Mouse (Mus musculus): ENCODE measurements around the gene H2al1g.
"Not testable (repeated sequence)": the region's sequence is repeated elsewhere in the genome, so short reads cannot be mapped to it uniquely, and the experiment has no call there.

Gene H2al1g

DNA sequence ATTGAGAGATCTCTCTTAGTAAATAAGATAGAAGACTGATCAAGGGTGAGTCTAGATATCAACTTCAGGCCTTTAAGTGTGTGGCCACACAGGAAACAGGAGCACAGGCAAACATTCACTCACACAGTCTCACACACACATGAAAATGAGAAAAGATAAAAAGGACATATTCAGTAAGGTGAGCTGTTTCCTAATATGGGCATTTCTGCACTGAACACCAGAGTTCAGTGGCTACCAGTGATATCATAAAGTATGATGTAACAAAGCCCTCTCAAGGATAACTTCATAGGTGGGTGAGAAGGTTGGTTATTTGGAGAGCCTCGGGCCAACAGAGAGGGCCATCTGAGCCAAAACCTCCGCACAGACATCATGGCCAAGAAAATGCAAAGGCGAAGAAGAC, at the start of gene H2al1g:
H2al1g (plus strand) TSS at position 301 of the 400 bp plus-strand sequence.
- DNase-seq (ENCODE audit: low spot score): not testable (repeated sequence)

GRCm38 (mm10) chrX:11269074-11269473, 49.0 kb upstream of the H2al1g start:
- DNase-seq (ENCODE audit: low spot score): peak; percentile 54

DNA sequence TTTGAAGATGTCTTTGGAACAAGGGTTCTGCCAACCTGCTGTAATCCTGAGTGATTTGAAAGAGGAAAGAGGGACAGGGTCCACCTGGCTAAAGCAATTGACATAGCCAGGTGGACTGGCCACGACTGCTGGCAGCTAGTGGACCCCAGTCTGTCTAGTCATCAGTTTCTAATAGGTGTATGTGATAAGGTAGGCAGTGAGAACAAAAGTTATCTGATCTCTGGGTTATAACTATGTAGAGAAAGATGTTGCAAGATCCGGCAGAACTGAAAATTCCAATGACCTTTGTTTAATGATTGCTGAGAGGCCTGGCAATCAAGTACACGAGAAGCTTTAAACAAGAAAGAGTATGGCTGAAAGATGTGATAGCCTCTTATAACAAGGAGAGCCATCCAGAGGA, 44.9 kb upstream of the H2al1g start:
- no peak for DNase-seq (ENCODE audit: low spot score)

DNA sequence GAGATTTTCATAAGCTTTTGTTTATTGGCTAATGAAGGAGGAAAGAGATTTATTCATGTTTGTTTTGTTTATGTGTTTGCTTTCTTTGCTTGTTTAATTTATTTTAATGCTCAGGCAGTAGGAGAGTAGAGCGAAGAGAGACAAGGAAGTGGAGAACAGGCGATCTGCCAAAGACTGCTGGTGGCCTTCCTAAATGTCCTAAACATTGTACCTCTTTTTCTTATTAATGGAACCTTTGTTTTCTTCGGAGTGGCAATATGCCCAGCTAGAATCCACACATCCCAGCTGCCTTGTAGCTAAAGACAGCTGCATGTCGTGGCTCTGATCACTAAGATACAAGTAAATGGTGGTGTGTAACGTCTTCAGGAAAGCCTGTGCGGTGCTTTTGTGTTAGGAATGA, 41.0 kb upstream of the H2al1g start:
- DNase-seq (ENCODE audit: low spot score): no peak

DNA sequence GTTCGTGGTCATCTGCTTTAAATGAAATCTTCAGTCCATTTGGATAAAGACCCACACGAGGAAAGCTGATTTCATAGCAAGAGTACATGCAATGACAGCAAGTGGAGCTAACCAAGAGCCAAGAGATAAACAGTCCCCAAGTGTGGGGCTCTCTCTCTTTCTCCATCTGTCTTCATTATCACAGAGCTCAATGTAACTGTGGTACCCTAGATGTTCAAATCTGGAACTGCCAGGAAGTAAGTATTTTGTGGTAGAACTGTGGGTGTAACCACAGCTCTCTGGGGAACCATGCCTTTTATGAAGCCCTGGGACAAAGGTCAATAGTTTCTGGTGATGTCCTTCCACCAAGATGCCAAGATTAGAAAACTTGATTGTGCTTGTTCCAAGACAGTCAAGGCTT, 37.3 kb upstream of the H2al1g start:
- no peak for DNase-seq (ENCODE audit: low spot score)

- DNase-seq (ENCODE audit: low spot score): no peak
Observed at GRCm38 (mm10) chrX:11288306-11288882, 29.7 kb upstream of the H2al1g start.

GRCm38 (mm10) chrX:11289244-11289643, 28.8 kb upstream of the H2al1g start:
- DNase-seq (ENCODE audit: low spot score): no peak

DNA sequence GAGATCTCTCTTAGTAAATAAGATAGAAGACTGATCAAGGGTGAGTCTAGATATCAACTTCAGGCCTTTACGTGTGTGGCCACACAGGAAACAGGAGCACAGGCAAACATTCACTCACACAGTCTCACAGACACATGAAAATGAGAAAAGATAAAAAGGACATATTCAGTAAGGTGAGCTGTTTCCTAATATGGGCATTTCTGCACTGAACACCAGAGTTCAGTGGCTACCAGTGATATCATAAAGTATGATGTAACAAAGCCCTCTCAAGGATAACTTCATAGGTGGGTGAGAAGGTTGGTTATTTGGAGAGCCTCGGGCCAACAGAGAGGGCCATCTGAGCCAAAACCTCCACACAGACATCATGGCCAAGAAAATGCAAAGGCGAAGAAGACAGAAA, 19.1 kb upstream of the H2al1g start, which contains the start of gene H2al1a:
H2al1a (plus strand) TSS at position 301 of the 400 bp plus-strand sequence.
- not testable (repeated sequence) for DNase-seq (ENCODE audit: low spot score)

DNA sequence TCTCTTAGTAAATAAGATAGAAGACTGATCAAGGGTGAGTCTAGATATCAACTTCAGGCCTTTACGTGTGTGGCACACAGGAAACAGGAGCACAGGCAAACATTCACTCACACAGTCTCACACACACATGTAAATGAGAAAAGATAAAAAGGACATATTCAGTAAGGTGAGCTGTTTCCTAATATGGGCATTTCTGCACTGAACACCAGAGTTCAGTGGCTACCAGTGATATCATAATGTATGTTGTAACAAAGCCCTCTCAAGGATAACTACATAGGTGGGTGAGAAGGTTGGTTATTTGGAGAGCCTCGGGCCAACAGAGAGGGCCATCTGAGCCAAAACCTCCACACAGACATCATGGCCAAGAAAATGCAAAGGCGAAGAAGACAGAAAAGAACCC, 15.9 kb upstream of the H2al1g start, which contains the start of gene H2al1b:
H2al1b (plus strand) TSS at position 301 of the 400 bp plus-strand sequence.
- DNase-seq (ENCODE audit: low spot score): not testable (repeated sequence)

DNA sequence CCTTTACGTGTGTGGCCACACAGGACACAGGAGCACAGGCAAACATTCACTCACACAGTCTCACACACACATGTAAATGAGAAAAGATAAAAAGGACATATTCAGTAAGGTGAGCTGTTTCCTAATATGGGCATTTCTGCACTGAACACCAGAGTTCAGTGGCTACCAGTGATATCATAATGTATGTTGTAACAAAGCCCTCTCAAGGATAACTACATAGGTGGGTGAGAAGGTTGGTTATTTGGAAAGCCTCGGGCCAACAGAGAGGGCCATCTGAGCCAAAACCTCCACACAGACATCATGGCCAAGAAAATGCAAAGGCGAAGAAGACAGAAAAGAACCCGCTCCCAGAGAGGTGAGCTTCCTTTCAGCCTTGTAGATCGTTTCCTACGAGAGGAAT, 12.7 kb upstream of the H2al1g start, which contains the start of gene H2al1c:
H2al1c (plus strand) TSS at position 301 of the 400 bp plus-strand sequence.
- DNase-seq (ENCODE audit: low spot score): not testable (repeated sequence)

DNA sequence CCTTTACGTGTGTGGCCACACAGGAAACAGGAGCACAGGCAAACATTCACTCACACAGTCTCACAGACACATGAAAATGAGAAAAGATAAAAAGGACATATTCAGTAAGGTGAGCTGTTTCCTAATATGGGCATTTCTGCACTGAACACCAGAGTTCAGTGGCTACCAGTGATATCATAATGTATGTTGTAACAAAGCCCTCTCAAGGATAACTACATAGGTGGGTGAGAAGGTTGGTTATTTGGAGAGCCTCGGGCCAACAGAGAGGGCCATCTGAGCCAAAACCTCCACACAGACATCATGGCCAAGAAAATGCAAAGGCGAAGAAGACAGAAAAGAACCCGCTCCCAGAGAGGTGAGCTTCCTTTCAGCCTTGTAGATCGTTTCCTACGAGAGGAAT, 9.5 kb upstream of the H2al1g start, which contains the start of gene H2al1d:
H2al1d (plus strand) TSS at position 301 of the 400 bp plus-strand sequence.
- not testable (repeated sequence) for DNase-seq (ENCODE audit: low spot score)

- not testable (repeated sequence) for DNase-seq (ENCODE audit: low spot score)
Observed at GRCm38 (mm10) chrX:11311634-11312033, 6.4 kb upstream of the H2al1g start, which contains the start of gene H2al1e. H2al1e (plus strand) TSS chrX:11311934.

DNA sequence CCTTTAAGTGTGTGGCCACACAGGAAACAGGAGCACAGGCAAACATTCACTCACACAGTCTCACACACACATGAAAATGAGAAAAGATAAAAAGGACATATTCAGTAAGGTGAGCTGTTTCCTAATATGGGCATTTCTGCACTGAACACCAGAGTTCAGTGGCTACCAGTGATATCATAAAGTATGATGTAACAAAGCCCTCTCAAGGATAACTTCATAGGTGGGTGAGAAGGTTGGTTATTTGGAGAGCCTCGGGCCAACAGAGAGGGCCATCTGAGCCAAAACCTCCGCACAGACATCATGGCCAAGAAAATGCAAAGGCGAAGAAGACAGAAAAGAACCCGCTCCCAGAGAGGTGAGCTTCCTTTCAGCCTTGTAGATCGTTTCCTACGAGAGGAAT, 3.2 kb upstream of the H2al1g start, which contains the start of gene H2al1f:
H2al1f (plus strand) TSS at position 301 of the 400 bp plus-strand sequence.
- DNase-seq (ENCODE audit: low spot score): not testable (repeated sequence)

GRCm38 (mm10) chrX:11321192-11321591, 3.1 kb downstream of the H2al1g start, which contains the start of gene H2al1h:
H2al1h (plus strand) TSS chrX:11321492.
- not testable (repeated sequence) for DNase-seq (ENCODE audit: low spot score)

DNA sequence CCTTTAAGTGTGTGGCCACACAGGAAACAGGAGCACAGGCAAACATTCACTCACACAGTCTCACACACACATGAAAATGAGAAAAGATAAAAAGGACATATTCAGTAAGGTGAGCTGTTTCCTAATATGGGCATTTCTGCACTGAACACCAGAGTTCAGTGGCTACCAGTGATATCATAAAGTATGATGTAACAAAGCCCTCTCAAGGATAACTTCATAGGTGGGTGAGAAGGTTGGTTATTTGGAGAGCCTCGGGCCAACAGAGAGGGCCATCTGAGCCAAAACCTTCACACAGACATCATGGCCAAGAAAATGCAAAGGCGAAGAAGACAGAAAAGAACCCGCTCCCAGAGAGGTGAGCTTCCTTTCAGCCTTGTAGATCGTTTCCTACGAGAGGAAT, 6.3 kb downstream of the H2al1g start, which contains the start of gene H2al1i:
H2al1i (plus strand) TSS at position 301 of the 400 bp plus-strand sequence.
- DNase-seq (ENCODE audit: low spot score): not testable (repeated sequence)

DNA sequence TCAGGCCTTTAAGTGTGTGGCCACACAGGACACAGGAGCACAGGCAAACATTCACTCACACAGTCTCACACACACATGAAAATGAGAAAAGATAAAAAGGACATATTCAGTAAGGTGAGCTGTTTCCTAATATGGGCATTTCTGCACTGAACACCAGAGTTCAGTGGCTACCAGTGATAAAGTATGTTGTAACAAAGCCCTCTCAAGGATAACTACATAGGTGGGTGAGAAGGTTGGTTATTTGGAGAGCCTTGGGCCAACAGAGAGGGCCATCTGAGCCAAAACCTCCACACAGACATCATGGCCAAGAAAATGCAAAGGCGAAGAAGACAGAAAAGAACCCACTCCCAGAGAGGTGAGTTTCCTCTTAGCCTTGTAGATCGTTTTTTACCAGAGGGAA, 9.5 kb downstream of the H2al1g start, which contains the start of gene H2al1j:
H2al1j (plus strand) TSS at position 301 of the 400 bp plus-strand sequence.
- not testable (repeated sequence) for DNase-seq (ENCODE audit: low spot score)

DNA sequence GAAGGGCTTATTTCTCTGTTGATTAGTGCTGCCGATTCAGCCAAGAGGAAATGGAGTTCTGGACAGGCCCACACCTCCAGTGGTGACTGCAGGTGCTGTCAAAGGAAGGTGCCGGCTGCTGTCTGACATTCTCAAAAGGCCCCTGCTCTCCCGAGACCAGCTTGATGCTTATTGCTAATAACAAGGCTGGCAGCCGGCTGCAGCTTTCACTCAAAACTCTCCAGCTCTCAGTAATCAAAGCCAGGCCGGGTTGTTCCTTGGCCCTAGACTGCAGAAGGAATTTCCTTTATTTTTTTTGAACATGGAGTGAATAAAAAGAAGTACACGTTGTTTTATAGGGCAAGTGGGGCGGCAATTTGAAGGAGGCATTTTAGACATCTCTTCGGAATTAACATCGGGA, 27.7 kb downstream of the H2al1g start:
- DNase-seq (ENCODE audit: low spot score): no peak

DNA sequence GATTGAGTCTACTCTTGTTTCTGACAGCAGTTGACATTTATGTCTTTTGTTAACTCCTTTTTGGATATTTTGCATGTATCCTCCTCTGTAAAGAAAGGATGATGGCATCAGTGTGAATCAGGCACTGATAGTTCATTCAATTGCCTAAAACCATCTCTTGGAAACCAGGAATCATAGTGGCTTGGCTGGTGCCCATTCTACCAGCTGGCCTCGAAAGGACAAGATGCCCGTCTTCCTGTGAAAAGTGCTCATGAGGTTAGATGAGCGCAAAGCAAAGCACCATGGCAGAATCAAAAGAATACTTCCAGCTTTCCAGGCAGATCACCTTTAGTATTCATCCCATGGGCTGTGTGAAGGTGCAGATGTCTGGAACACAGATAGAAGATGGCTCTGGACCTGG, 28.7 kb downstream of the H2al1g start:
- DNase-seq (ENCODE audit: low spot score): no peak

DNA sequence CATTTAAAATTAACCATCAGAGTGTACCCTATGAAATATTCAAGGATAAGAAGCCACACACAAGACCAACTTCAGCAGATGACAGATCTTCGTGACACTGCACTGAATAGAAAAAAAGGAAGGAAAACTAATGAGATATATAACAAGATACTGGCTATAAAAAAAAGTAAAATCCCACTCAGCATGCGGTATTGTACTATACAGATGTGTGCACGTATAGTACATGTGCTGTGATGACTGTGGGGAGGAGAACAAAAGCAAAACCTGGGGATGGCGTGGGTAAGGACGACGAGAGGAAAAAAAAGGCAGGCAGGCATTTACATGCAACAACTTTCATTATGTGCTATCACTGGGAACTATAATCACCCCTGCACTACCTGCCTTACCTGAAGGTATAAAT, 42.8 kb downstream of the H2al1g start:
- DNase-seq (ENCODE audit: low spot score): no peak

DNA sequence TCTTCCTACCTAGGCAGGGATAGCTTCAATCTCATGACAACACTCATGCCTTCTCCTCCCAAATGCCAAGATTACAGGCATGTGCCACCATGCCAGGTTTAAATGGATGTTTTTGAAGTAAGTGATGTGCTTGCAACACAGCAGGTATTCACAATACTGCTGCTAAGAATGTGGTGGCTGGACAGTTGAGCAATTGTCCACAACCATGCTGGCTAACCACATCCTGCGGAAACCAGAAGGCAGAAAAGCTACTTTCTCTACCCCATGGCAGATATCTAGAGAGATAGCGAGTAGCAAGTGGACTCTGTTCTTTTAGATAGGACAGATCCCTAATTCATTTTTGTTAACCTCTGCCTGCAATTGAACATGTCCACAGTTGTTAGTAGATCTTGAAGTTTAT, 43.2 kb downstream of the H2al1g start:
- no peak for DNase-seq (ENCODE audit: low spot score)

- DNase-seq (ENCODE audit: low spot score): no peak
Observed at GRCm38 (mm10) chrX:11363890-11364289, 45.8 kb downstream of the H2al1g start.

- DNase-seq (ENCODE audit: low spot score): no peak
Observed at GRCm38 (mm10) chrX:11365151-11365550, 47.1 kb downstream of the H2al1g start.

All from adipocyte (in vitro differentiated cells).